In the genomic region with DNA sequence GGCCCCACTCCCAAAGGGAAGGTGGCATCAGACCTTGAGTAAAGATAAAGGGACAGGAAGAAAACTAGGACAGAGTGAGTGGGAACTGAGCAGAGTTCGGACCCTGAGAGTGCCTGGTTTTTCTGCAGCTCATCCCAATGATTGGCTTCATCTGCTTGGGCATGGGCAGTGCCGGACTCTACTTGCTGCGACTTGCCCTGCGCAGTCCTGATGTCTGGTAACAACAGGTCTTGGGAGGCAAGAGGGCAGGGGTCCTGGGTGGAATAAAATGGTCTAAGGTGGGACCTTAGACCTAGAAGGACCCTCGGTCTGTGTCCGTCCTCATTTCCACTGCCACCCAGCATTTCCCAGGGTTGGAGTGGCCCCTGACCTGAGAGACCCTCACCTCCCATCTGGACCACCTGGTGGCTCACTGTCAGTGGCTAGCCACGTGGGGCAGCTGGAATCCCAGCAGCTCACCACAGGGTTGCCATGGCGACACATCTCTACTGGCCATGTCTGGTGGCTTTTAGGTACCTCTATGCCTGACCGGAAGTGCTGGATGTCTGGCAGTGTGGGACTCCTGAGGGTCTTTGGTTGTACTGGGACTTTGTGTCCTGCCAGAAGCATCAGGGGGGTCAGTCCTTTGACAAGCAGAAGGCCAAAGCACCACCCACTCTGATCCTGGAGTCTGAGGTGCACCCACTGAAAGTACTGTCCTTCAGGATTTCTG, we compare ENCODE assay signal across 11 mouse cellular contexts. TPM values are rescaled to one million over a fixed set of nuclear protein-coding genes. Genes with fewer than 3 reads are reported as not detected.
DNase-seq lines count a peak whose midpoint lies in the region; ATAC-seq lines count a peak whose summit lies in the region.
"Had no signal": no experiment of that assay in that cellular context is flagged by ENCODE, and none has a peak within 500 bp of the region (broad histone marks: within the 10 kb centered on the region; RNA-seq: fewer than 3 reads in every experiment).

No protein-coding gene starts in this region.

- H3K9me3 ChIP-seq in kidney, embryonic 16.5 days (ENCODE audit: low read length), result no peaks in the 10 kb centered on the region
- no peaks in the 10 kb centered on the region for H3K9me3 ChIP-seq in intestine, embryonic 16.5 days (ENCODE audit: control insufficient read depth, low read length)
- no peaks in the 10 kb centered on the region for H3K9me3 ChIP-seq in neural tube, embryonic 12.5 days

- H3K9ac ChIP-seq in kidney, embryonic 16.5 days (replicated peaks; ENCODE audit: low read length), result peak overlapping the region; percentile 9; the same call in 1 of the 2 replicates
- H3K9ac ChIP-seq in intestine, embryonic 16.5 days (ENCODE audit: low read depth, low read length), result peak overlapping the region; percentile 48; the same call in 1 of the 2 replicates
- no peak overlapping the region for H3K9ac ChIP-seq in neural tube, embryonic 12.5 days
- H3K9ac ChIP-seq: liver, embryonic 14.5 days had no signal

- peaks cover 62% of the 10 kb centered on the region for H3K27me3 ChIP-seq in kidney, embryonic 16.5 days (ENCODE audit: insufficient read depth, low read length)
- H3K27me3 ChIP-seq in intestine, embryonic 16.5 days (replicated peaks; ENCODE audit: control insufficient read depth, insufficient read depth, low read length), result peaks cover 46% of the 10 kb centered on the region
- peaks cover 51% of the 10 kb centered on the region for H3K27me3 ChIP-seq in neural tube, embryonic 12.5 days (replicated peaks)

- no peak for DNase-seq in kidney, adult 18-20 months
- peak; percentile 65 for DNase-seq in embryo, embryonic 11 days
- no peak for DNase-seq in left cerebral cortex, adult 18-20 months (ENCODE audit: low spot score in 2 of 2)
- no peak for DNase-seq in right cerebral cortex, postnatal 36 days (ENCODE audit: low spot score in 2 of 2)
- DNase-seq in thymus, postnatal 0 days (ENCODE audit: low spot score), result no peak
- DNase-seq: cerebellum, postnatal 25 days had no signal

- no peak for ATAC-seq in kidney, embryonic 16.5 days (ENCODE audit: low FRiP score, low TSS enrichment)
- ATAC-seq in intestine, embryonic 16.5 days, result no peak
- no peak for ATAC-seq in neural tube, embryonic 12.5 days (ENCODE audit: low FRiP score, low read depth)
- ATAC-seq: activated CD4-positive, CD25-positive, alpha-beta regulatory T cell, adult 4 months had no signal

- H3K27ac ChIP-seq in kidney, embryonic 16.5 days (ENCODE audit: low read length), result peak overlapping the region; percentile 31; the same call in 1 of the 2 replicates
- H3K27ac ChIP-seq in intestine, embryonic 16.5 days (ENCODE audit: low read length), result peak overlapping the region; percentile 83
- no peak overlapping the region for H3K27ac ChIP-seq in neural tube, embryonic 12.5 days
- H3K27ac ChIP-seq: liver, embryonic 14.5 days had no signal

- H3K36me3 ChIP-seq in kidney, embryonic 16.5 days (ENCODE audit: insufficient read depth, low read length), result peaks cover 22% of the 10 kb centered on the region
- peaks cover 25% of the 10 kb centered on the region for H3K36me3 ChIP-seq in intestine, embryonic 16.5 days (ENCODE audit: control insufficient read depth, insufficient read depth, low read length)
- H3K36me3 ChIP-seq in neural tube, embryonic 12.5 days, result peaks cover 28% of the 10 kb centered on the region

- H3K4me3 ChIP-seq in kidney, embryonic 16.5 days (ENCODE audit: low read length), result peak overlapping the region; percentile 17
- peak overlapping the region; percentile 18 for H3K4me3 ChIP-seq in intestine, embryonic 16.5 days (ENCODE audit: low read length)
- H3K4me3 ChIP-seq in neural tube, embryonic 12.5 days, result no peak overlapping the region

- H3K4me1 ChIP-seq in kidney, embryonic 16.5 days (ENCODE audit: insufficient read depth, low read length), result peaks cover 68% of the 10 kb centered on the region
- H3K4me1 ChIP-seq in intestine, embryonic 16.5 days (ENCODE audit: control insufficient read depth, insufficient read depth, low read length), result peaks cover 62% of the 10 kb centered on the region
- peaks cover 76% of the 10 kb centered on the region for H3K4me1 ChIP-seq in neural tube, embryonic 12.5 days

- peak overlapping the region; percentile 52 for H3K4me2 ChIP-seq in kidney, embryonic 16.5 days (replicated peaks; ENCODE audit: low read depth, low read length)
- peak overlapping the region; percentile 41 for H3K4me2 ChIP-seq in intestine, embryonic 16.5 days (ENCODE audit: low read depth, low read length)
- 0 out of 2 replicates have a peak overlapping the region, but pooled peaks have one; percentile 20 for H3K4me2 ChIP-seq in neural tube, embryonic 12.5 days (replicated peaks)

- 31% methylated on average over 9 of the region's 9 CpGs for WGBS in kidney, embryonic 16.5 days
- WGBS in intestine, embryonic 16.5 days, result 36% methylated on average over 9 of the region's 9 CpGs
- 24% methylated on average over 9 of the region's 9 CpGs for WGBS in neural tube, embryonic 12.5 days

RNA-seq across cellular contexts. Expression of a gene that starts 0.7 kb away (rescaled TPM):
- 74.4 and 77.3 TPM in 2 replicates for polyA plus RNA-seq in kidney, embryonic 16.5 days (2015; fragmentation: Nextera tagmentation; extraction: Ambion mirVana)
- 64.5 and 64.6 TPM in 2 replicates for polyA plus RNA-seq in intestine, embryonic 16.5 days (2015; fragmentation: Nextera tagmentation; extraction: Ambion mirVana)
- 7.3 and 7.6 TPM in 2 replicates for polyA plus RNA-seq in neural tube, embryonic 12.5 days (2016; fragmentation: Nextera tagmentation; extraction: Ambion mirVana)
- total RNA-seq in left cerebral cortex, adult 18-20 months (2021), result 1 to 10 TPM; 3.5 to 5.2 TPM
- polyA plus RNA-seq in thymus, postnatal 0 days (2015; fragmentation: Nextera tagmentation; extraction: Ambion mirVana), result 10.4 and 13.2 TPM in 2 replicates
- polyA plus RNA-seq: activated CD4-positive, CD25-positive, alpha-beta regulatory T cell, adult 4 months had no signal

RNA-seq across cellular contexts. Expression of a gene that starts 6.8 kb away (rescaled TPM):
- 119 and 123 TPM in 2 replicates for polyA plus RNA-seq in kidney, embryonic 16.5 days (2015; fragmentation: Nextera tagmentation; extraction: Ambion mirVana)
- polyA plus RNA-seq in intestine, embryonic 16.5 days (2015; fragmentation: Nextera tagmentation; extraction: Ambion mirVana), result 146 and 170 TPM in 2 replicates
- polyA plus RNA-seq in neural tube, embryonic 12.5 days (2016; fragmentation: Nextera tagmentation; extraction: Ambion mirVana), result 74.2 and 76.9 TPM in 2 replicates
- 10 to 100 TPM; 23.4 to 27.0 TPM for total RNA-seq in left cerebral cortex, adult 18-20 months (2021)
- polyA plus RNA-seq in thymus, postnatal 0 days (2015; fragmentation: Nextera tagmentation; extraction: Ambion mirVana), result 102 and 118 TPM in 2 replicates

RNA-seq across cellular contexts. Expression of a gene that starts 13.9 kb away (rescaled TPM):
- polyA plus RNA-seq in kidney, embryonic 16.5 days (2015; fragmentation: Nextera tagmentation; extraction: Ambion mirVana), result 0.85 and 1.9 TPM in 2 replicates
- 0.32 and 0.67 TPM in 2 replicates for polyA plus RNA-seq in intestine, embryonic 16.5 days (2015; fragmentation: Nextera tagmentation; extraction: Ambion mirVana)
- 4.3 and 5.8 TPM in 2 replicates for polyA plus RNA-seq in neural tube, embryonic 12.5 days (2016; fragmentation: Nextera tagmentation; extraction: Ambion mirVana)
- 1 to 10 TPM; 3.9 to 4.8 TPM for total RNA-seq in left cerebral cortex, adult 18-20 months (2021)
- polyA plus RNA-seq in thymus, postnatal 0 days (2015; fragmentation: Nextera tagmentation; extraction: Ambion mirVana), result 0.30 and 0.73 TPM in 2 replicates

RNA-seq across cellular contexts. Expression of a gene that starts 18.9 kb away (rescaled TPM):
- polyA plus RNA-seq in kidney, embryonic 16.5 days (2015; fragmentation: Nextera tagmentation; extraction: Ambion mirVana), result 1.8 and 2.3 TPM in 2 replicates
- polyA plus RNA-seq in intestine, embryonic 16.5 days (2015; fragmentation: Nextera tagmentation; extraction: Ambion mirVana), result 4.3 and 4.4 TPM in 2 replicates
- polyA plus RNA-seq in neural tube, embryonic 12.5 days (2016; fragmentation: Nextera tagmentation; extraction: Ambion mirVana), result 112 and 125 TPM in 2 replicates
- total RNA-seq in left cerebral cortex, adult 18-20 months (2021), result 1 to 10 TPM; 7.6 to 8.3 TPM
- polyA plus RNA-seq in thymus, postnatal 0 days (2015; fragmentation: Nextera tagmentation; extraction: Ambion mirVana), result 0.19 and 0.23 TPM in 2 replicates
- polyA plus RNA-seq: activated CD4-positive, CD25-positive, alpha-beta regulatory T cell, adult 4 months had no signal
